Comparison of ENCODE assay signal across 11 mouse cellular contexts in the genomic region with DNA sequence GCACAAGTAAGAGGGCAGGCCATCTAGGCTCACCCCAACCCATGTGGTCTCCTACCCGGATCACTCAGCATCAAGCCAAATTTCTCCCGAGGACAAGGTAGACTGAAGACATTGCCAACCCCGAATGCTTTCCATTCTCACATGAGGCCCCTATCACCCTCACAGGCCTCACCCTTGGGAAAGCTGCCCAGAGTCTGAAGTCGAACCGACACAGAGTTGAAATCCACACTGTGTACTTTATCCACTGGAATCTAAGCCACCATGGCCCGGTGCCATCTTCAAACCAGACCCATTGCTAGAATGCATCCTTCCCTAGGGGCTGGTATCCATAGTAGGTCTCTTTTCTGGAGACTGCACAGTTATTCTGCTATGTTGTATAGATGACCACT. TPM values are rescaled to one million over a fixed set of nuclear protein-coding genes. Genes with fewer than 3 reads are reported as not detected.
DNase-seq lines count a peak whose midpoint lies in the region; ATAC-seq and TF ChIP-seq lines count a peak whose summit lies in the region.
"Had no signal": no experiment of that assay in that cellular context is flagged by ENCODE, and none has a peak within 500 bp of the region (broad histone marks: within the 10 kb centered on the region; RNA-seq: fewer than 3 reads in every experiment).

No protein-coding gene starts in this region.

- H3K27ac ChIP-seq in gastrocnemius, adult 2 months = no peak overlapping the region
- H3K27ac ChIP-seq in spleen, adult 2 months (ENCODE audit: insufficient read depth, low read length) = peak overlapping the region; percentile 66
- H3K27ac ChIP-seq in liver, embryonic 12.5 days = peak overlapping the region; percentile 86
- no peak overlapping the region for H3K27ac ChIP-seq in forebrain, embryonic 13.5 days
- H3K27ac ChIP-seq: limb, embryonic 10.5 days; midbrain, embryonic 15.5 days had no signal

- 0 out of 2 replicates have a peak, but pooled peaks cover 5% of the 10 kb centered on the region for H3K9me3 ChIP-seq in liver, embryonic 12.5 days (replicated peaks)
- H3K9me3 ChIP-seq in forebrain, embryonic 13.5 days (replicated peaks) = no peaks in the 10 kb centered on the region
- H3K9me3 ChIP-seq: limb, embryonic 10.5 days; midbrain, embryonic 15.5 days had no signal

- intact Hi-C loops in gastrocnemius, adult 2 months (cut with DNase I) = no loop called here
- intact Hi-C loops in gastrocnemius, postnatal 36 days (cut with DNase I) = no loop called here

- peak; percentile 34 for DNase-seq in gastrocnemius, adult 2 months
- DNase-seq in gastrocnemius, postnatal 36 days = no peak
- DNase-seq in spleen, adult 2 months (ENCODE audit: low read depth in 1 of 2, low spot score in 2 of 2) = no peak
- no peak for DNase-seq in spleen, adult 18-20 months
- no peak for DNase-seq in c-Kit-positive CD71-positive TER-119-positive erythroid progenitor cells, embryonic 14.5 days (ENCODE audit: low spot score)
- DNase-seq: gastrocnemius, postnatal 14 days had no signal

- H3K4me2 ChIP-seq in liver, embryonic 12.5 days = peak overlapping the region; percentile 35
- no peak overlapping the region for H3K4me2 ChIP-seq in forebrain, embryonic 13.5 days
- H3K4me2 ChIP-seq: midbrain, embryonic 15.5 days had no signal

- no peak overlapping the region for H3K4me3 ChIP-seq in gastrocnemius, adult 2 months
- H3K4me3 ChIP-seq in spleen, adult 2 months (ENCODE audit: extremely low read depth, insufficient read depth, insufficient read length) = no peak overlapping the region
- no peak overlapping the region for H3K4me3 ChIP-seq in liver, embryonic 12.5 days
- H3K4me3 ChIP-seq in forebrain, embryonic 13.5 days = no peak overlapping the region
- H3K4me3 ChIP-seq: limb, embryonic 10.5 days; midbrain, embryonic 15.5 days had no signal

- 72% methylated on average over 6 of the region's 6 CpGs for WGBS in spleen, adult 2 months
- 80% methylated on average over 6 of the region's 6 CpGs for WGBS in liver, embryonic 12.5 days (ENCODE audit: insufficient replicate concordance)
- WGBS in forebrain, embryonic 13.5 days = 93% methylated on average over 6 of the region's 6 CpGs

- no peak for TF ChIP-seq POLR2A in spleen, adult 2 months (IDR thresholded peaks at IDR 0.05; ENCODE audit: low read depth, low read length)

- peaks cover 37% of the 10 kb centered on the region for H3K4me1 ChIP-seq in spleen, adult 2 months (ENCODE audit: control insufficient read depth, insufficient read depth, insufficient read length)
- H3K4me1 ChIP-seq in liver, embryonic 12.5 days = peaks cover 80% of the 10 kb centered on the region
- no peaks in the 10 kb centered on the region for H3K4me1 ChIP-seq in forebrain, embryonic 13.5 days
- H3K4me1 ChIP-seq: midbrain, embryonic 15.5 days had no signal

- no peaks in the 10 kb centered on the region for H3K36me3 ChIP-seq in spleen, adult 2 months (ENCODE audit: control insufficient read depth, insufficient read depth, low read length)
- no peaks in the 10 kb centered on the region for H3K36me3 ChIP-seq in liver, embryonic 12.5 days
- H3K36me3 ChIP-seq in forebrain, embryonic 13.5 days (ENCODE audit: poor library complexity, severe bottlenecking) = no peaks in the 10 kb centered on the region
- H3K36me3 ChIP-seq: limb, embryonic 10.5 days; midbrain, embryonic 15.5 days had no signal

- no peaks in the 10 kb centered on the region for H3K27me3 ChIP-seq in spleen, adult 2 months (ENCODE audit: control insufficient read depth, insufficient read depth, low read length)
- H3K27me3 ChIP-seq in liver, embryonic 12.5 days (replicated peaks) = no peaks in the 10 kb centered on the region
- no peaks in the 10 kb centered on the region for H3K27me3 ChIP-seq in forebrain, embryonic 13.5 days
- H3K27me3 ChIP-seq: midbrain, embryonic 15.5 days had no signal

- ATAC-seq in liver, embryonic 12.5 days = no peak
- no peak for ATAC-seq in megakaryocyte, adult 5-6 weeks (ENCODE audit: poor library complexity, severe bottlenecking)
- no peak for ATAC-seq in forebrain, embryonic 13.5 days
- ATAC-seq: midbrain, embryonic 15.5 days had no signal

- no peak for TF ChIP-seq CTCF in gastrocnemius, adult 2 months (IDR thresholded peaks at IDR 0.05)
- TF ChIP-seq CTCF in spleen, adult 2 months (IDR thresholded peaks at IDR 0.05; ENCODE audit: extremely low read depth, insufficient read depth, insufficient read length, insufficient replicate concordance) = no peak

- H3K9ac ChIP-seq in liver, embryonic 12.5 days = peak overlapping the region; percentile 47
- no peak overlapping the region for H3K9ac ChIP-seq in forebrain, embryonic 13.5 days
- H3K9ac ChIP-seq: midbrain, embryonic 15.5 days had no signal

RNA-seq across cellular contexts. Expression of a gene that starts 37.5 kb away (rescaled TPM):
- 10 to 100 TPM; 12.6 to 15.1 TPM for total RNA-seq in gastrocnemius, adult 2 months (2021)
- total RNA-seq in gastrocnemius, postnatal 36 days (2021) = 10 to 100 TPM in 1 of 2 experiments, 1 to 10 TPM in 1; 9.6 to 11.3 TPM
- 22.3 and 25.4 TPM in 2 replicates for polyA plus RNA-seq in spleen, adult 2 months (2012; rRNA removed)
- polyA plus RNA-seq in liver, embryonic 12.5 days (2016; fragmentation: Nextera tagmentation; extraction: Ambion mirVana) = 24.5 and 27.8 TPM in 2 replicates
- total RNA-seq in megakaryocyte, adult 5-6 weeks (2015) = 66.2 and 67.3 TPM in 2 replicates
- 73.9 and 78.5 TPM in 2 replicates for total RNA-seq in megakaryocyte, adult 5-6 weeks (2017)
- polyA plus RNA-seq in forebrain, embryonic 13.5 days (2015; fragmentation: Nextera tagmentation; extraction: Ambion mirVana) = 45.9 and 47.4 TPM in 2 replicates

RNA-seq across cellular contexts. Expression of a gene that starts 41.5 kb away (rescaled TPM):
- total RNA-seq in gastrocnemius, adult 2 months (2021) = 1 to 10 TPM; 6.2 to 7.9 TPM
- total RNA-seq in gastrocnemius, postnatal 36 days (2021) = 1 to 10 TPM; 6.6 to 6.7 TPM
- 40.0 and 43.8 TPM in 2 replicates for polyA plus RNA-seq in spleen, adult 2 months (2012; rRNA removed)
- polyA plus RNA-seq in liver, embryonic 12.5 days (2016; fragmentation: Nextera tagmentation; extraction: Ambion mirVana) = 26.0 and 27.0 TPM in 2 replicates
- 66.6 and 68.3 TPM in 2 replicates for total RNA-seq in megakaryocyte, adult 5-6 weeks (2015)
- total RNA-seq in megakaryocyte, adult 5-6 weeks (2017) = 63.3 and 64.6 TPM in 2 replicates
- polyA plus RNA-seq in forebrain, embryonic 13.5 days (2015; fragmentation: Nextera tagmentation; extraction: Ambion mirVana) = 5.9 TPM in 2 replicates

RNA-seq across cellular contexts. Expression of a gene that starts 56.0 kb away (rescaled TPM):
- under 1 TPM in 1 of 2 experiments, not detected in 1; 0.45 TPM for total RNA-seq in gastrocnemius, adult 2 months (2021)
- not detected for total RNA-seq in gastrocnemius, postnatal 36 days (2021)
- polyA plus RNA-seq in spleen, adult 2 months (2012; rRNA removed) = not detected in 2 replicates
- not detected in 2 replicates for polyA plus RNA-seq in liver, embryonic 12.5 days (2016; fragmentation: Nextera tagmentation; extraction: Ambion mirVana)
- total RNA-seq in megakaryocyte, adult 5-6 weeks (2015) = 0.29 TPM in 1 of 2 replicates, not detected in the other
- not detected in 2 replicates for total RNA-seq in megakaryocyte, adult 5-6 weeks (2017)
- not detected in 2 replicates for polyA plus RNA-seq in forebrain, embryonic 13.5 days (2015; fragmentation: Nextera tagmentation; extraction: Ambion mirVana)
- total RNA-seq: gastrocnemius, postnatal 14 days had no signal
- polyA plus RNA-seq: limb, embryonic 10.5 days; midbrain, embryonic 15.5 days had no signal

Comparison
In these comparisons a context has a peak if more than half of its experiments do, and no peak if none do; other contexts are left out.
1. H3K27ac ChIP-seq: peak in spleen, adult 2 months (single experiment) and liver, embryonic 12.5 days (single experiment); none in gastrocnemius, adult 2 months (single experiment) and forebrain, embryonic 13.5 days (single experiment).
2. RNA of a gene that starts 37.5 kb away (total RNA-seq): 66.2 to 78.5 TPM in megakaryocyte, adult 5-6 weeks; 12.6 to 15.1 TPM in gastrocnemius, adult 2 months and 9.6 to 11.3 TPM in gastrocnemius, postnatal 36 days; every median in the first group is over 4 times any median in the second.
3. RNA of a gene that starts 41.5 kb away (total RNA-seq): 63.3 to 68.3 TPM in megakaryocyte, adult 5-6 weeks; 6.2 to 7.9 TPM in gastrocnemius, adult 2 months and 6.6 to 6.7 TPM in gastrocnemius, postnatal 36 days; every median in the first group is over 4 times any median in the second.